Mouse (Mus musculus) thymus, adult 18-20 months (tissue): Measurements from ENCODE around the gene Zfp385a.

ENCODE experiments used
- DNase-seq, 2 experiments: peaks; one replicate each; pipeline ENCODE4 v3.0.0; 2022; ENCODE audit warnings: mixed read lengths in 2 of 2

Gene Zfp385a

GRCm38 (mm10) chr15:103305792-103306645 is 33.9 kb downstream of the Zfp385a start:
- DNase-seq, result no peak

DNA sequence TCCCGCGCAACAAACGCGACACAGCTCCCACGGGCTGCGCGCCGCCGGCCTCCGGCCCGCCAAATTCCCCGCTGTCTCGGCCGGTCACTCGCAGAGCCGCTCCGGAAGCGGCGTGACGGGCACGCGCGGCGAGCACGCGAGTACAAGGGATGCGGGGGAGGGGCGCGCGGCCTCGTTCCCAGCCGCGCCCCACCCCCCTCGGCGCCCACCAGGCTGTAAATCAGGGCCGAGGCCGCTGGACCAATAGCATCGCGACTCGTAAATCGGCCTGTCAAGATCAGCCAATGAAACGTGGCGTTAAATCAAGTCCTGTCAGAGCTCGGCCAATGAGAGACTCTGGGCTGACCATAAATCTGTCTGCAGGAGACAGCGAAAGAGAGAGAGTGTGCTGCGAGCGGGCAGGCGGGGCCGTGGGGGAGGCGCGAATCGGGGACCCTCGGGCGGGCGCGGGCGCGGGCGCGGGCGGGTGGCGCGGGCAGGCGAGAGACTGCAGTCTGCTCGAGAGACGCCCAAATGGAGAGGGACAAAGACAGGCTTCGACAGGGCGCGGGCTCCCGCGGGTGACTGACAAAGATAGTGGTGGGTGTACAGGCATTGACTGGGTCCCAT is 34.7 kb downstream of the Zfp385a start:
- peak; percentile 74 to 85 for DNase-seq

DNA sequence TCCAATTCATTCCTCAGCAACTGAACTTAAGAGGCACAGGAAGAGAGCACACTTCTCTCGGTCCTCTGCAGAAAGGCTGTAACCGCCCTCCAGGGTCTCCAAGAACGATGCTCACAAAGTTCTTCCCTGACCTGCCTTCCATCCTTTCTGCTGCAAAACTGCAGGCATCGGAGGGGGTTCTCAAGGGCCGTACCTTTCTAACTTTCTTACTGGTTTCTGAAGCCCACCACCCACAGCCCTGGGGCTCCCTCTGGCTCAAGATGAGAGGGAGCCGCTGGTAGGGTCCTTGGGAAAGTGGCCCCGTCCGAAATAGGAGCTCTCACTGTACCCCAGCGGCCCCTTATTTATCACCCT is 35.3 kb downstream of the Zfp385a start:
- DNase-seq, result no peak

GRCm38 (mm10) chr15:103303916-103304615 is 35.8 kb downstream of the Zfp385a start:
- no peak for DNase-seq

DNA sequence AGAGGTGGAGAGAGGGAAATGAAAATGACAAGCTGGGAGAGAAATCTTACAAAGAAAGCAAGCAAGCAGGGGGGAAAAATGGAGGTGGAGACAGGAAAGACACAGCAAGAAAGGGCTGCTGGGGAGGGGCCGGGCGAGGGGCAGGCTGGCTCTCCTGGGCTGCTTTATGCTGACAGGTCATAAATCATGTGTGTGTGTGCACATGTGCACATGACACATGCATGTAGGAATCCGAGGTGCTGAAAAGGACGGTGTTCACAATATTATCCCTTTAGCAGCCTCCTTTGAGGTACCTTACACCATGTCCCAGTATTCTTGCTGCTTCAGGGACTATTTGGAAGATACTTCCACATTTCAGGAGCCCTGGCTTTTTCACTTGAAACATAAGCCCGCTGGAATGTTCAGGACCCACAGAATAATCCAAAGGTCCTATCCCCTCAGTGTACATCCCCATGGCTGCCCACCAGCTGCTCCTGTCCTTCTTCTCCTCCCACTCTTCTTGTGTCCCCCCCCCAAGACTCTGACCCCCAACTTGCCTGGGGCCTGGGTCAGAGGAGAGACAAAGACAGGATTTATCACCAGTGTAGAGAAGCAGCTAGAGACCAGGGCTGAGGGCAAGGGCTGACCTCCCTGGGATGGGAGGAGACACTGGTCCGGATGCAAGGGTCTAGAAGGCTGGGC is 37.4 kb downstream of the Zfp385a start:
- DNase-seq, result no peak

DNA sequence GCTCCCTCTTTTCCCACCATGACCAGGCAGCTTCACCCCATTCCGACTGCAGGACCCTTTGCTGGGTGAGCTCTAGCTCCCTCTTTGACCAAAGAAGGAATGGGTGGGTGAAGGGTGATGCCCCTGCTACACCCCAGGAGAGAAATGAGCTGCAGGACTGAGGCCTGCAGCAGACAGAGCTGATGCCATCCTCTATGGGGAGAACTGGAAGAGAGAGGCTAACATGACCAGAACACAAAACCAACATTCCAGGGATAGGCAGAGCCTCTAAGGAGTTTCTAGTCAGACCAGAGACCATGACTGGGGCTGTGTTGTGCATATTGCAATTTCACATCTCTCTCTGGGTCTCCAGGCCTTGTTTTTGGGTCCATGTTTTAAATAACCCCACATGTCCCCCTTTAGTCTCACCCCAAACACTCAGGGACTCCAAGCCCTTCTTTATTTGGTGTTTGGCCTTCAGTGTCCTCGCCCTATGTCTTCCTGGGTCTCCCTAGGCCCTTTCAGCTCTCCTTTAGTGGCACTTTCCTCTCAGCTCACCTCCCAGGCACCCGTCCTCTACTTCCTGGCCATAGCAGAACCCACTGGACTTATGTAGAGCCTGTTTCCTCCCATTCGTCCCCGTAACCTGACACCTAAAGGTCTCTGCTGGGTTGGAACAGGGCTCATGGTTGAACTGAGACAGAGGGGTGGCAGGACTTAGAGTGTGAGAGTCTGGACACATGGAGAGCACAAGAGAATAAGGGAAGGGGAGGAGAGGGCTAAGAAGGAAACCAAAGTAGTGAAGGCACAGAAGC is 38.1 kb downstream of the Zfp385a start:
- no peak for DNase-seq

GRCm38 (mm10) chr15:103301046-103301445 is 38.8 kb downstream of the Zfp385a start:
- no peak for DNase-seq

DNA sequence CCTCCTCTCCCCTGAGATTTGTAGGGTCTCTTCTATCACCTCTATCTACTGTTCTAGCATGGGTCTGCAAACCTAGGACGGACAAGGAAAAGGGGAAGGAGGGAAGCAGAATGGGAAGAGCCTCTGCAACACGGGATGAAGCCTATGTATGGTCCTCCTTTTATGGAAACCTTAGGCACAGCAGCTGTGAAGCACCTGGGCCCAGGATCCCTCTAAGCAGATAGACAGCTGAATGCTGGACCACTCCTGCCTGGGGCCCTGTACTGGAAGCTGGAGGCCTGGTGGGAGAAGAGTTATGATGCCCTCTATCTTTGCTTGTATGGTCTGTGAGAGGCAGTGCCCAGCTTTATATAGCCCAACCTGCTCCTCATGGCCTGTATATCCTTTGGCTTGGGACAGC is 39.3 kb downstream of the Zfp385a start:
- DNase-seq, result no peak

DNA sequence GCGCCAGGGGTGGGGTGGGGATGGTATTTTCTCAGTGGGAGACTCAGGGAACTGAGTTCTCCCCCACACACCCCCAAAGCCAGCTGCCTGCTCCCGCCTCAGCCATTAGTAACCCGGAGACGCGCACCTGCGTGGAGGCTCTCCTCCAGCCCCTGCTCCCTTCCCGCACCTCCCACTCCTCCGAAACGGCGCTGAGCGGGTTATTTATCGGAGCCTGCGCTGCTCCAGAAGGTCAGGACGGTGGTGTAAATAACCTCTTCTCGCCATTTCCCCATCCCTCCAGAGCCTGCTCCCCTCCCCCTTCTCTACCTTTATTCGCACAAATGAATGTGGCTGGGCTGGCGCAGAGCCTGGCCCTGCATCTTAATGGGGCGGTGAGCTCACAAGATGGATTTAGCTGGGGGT is 39.8 kb downstream of the Zfp385a start:
- no peak for DNase-seq

GRCm38 (mm10) chr15:103299644-103300043 is 40.2 kb downstream of the Zfp385a start:
- DNase-seq, result no peak

GRCm38 (mm10) chr15:103298861-103299616 is 40.9 kb downstream of the Zfp385a start:
- no peak for DNase-seq

DNA sequence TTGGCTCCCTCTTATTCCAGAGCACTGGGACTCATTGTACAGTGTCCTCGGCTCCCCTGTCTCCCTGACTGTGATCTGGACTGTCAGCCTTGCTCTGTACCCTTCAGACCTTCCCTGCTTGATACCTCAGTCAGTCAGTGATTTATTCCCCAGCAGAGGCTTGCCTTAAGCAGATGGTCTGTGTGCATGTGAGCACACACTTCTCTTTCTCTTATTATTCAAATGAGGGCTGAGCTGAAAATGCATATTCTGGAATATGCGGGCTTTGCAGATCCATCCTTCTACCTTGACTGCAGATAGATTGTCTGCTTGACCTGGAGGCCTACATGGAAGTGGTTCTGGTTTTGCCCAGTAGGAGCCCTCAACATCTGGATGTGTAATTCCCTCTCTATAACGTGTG is 41.9 kb downstream of the Zfp385a start:
- DNase-seq, result no peak

DNA sequence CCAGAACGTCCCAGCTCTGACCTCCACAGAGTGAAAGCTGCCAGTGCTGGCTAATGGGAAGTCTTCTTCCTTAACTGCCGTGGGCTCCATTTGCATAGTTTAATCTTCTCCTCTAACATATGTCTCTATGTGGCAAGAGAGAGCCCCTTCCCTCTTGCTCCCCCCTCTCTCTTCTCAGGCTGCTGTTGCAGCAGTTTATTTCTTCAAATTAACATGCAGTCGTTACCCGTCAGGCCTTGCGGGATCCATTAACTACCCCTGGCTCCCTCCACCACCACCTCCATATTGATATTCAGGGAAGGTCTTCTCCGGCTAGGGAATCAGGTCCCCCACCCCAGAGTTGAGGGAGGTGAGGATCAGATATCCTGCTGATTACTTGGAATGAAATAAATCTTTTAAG is 42.6 kb downstream of the Zfp385a start:
- DNase-seq, result no peak

DNA sequence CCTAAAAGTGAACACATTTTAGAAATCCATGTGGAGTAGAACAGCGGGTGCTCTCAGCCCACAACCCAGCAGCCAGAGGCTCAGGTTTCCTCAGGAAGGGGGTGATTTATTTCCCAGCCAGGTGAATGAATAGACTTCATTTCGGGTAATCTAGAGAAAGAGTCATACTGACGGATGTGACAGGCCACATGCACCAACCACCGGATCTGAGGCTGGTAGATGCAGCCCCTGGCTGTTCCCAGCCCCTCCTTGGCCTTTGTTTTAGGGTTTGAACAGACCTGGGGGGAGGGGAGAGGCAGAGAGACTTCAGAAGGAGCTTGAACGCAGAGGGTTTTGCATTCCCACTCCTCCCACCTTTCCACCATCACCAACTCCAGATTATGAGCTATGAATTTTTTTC is 44.0 kb downstream of the Zfp385a start:
- DNase-seq, result no peak

DNA sequence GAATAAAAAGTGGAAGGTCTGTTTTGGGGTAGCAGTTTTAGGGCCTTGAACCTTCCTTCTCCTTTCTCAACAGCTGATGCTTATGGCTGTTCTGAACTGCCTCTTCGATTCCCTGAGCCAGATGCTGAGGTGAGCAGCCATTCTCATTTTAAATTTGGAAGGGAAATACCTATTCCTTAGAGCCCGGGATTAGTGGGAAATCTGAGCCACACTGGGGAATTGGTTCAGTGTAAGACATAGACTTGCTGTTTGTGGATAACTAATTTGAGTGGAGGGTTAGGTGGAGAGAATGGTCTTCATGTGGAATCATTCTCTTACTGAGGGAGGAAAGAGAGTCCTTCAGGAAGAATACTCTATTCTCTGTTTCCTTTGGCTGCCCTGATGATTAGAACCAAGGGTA is 45.2 kb downstream of the Zfp385a start:
- no peak for DNase-seq

- DNase-seq, result no peak
Observed at GRCm38 (mm10) chr15:103293375-103293774, 46.5 kb downstream of the Zfp385a start.

DNA sequence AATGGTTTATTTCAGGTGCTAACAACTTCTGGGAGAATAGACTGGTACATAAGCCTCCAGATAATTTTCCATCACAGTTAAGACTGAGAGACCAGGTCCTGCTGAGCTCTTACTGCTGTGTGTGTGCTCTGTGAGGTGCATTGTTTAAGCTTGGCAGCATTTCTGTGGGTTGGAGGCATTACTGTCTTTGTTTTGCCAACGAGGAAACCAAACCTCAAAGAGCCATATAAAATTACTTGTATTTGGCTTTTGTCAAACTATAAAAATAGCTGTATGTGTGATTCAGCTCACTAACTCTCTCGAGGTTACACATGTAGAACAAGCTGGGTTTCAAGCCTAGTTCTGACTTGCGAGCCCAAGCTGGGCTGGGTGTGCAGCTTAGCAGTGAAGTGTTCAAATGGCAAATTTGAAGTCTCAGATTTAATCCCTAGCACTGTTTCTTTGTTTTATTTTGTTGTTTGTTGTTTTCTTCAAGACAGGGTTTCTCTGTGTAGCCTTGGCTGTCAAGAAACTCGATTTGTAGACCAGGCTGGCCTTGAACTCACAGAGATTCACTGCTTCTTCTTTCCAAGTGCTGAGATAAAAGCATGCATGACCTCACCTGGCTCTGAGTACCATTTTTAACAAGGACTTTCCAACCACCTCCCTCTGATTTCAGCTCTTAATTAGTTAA is 47.1 kb downstream of the Zfp385a start:
- DNase-seq, result no peak

GRCm38 (mm10) chr15:103290843-103291242 is 49.0 kb downstream of the Zfp385a start:
- no peak for DNase-seq

DNA sequence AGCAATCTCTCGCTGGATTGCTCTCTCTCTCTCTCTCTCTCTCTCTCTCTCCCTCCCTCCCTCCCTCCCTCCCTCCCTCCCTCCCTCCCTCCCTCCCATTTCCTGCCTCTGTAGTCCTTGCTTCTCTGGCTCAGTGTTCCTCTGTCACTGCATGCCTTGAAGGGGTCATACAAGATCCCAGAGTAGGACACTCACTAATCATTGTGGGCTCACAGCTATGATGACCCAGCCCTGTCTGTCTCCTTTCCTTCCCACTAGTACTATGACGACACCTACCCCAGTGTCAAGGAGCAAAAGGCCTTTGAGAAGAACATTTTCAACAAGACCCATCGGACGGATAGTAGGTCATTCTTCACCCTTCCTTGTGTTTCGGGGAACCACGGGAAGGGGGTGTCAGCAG is 49.5 kb downstream of the Zfp385a start:
- no peak for DNase-seq

DNA sequence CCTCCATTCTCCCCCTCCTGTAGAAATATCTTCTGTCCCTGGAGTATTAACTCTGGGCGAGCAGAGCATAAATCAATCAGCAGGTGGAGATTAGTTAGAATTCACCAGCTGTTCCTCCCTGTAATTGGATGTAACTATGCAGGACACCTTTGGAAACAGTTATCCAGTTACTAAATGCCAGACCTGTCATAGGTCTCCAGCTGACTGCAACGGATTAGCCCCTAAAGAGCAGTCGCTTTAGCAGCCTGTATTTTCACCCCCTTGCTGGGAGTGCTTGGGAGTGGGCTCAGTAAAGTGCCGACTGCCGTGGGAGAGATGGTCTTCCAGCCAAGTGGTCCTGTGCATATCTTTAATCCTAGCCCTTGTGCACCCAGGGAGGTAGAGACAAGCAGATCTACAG is 50.3 kb downstream of the Zfp385a start:
- no peak for DNase-seq

- DNase-seq, result no peak
Observed at GRCm38 (mm10) chr15:103285778-103286417, 54.0 kb downstream of the Zfp385a start.
